Mouse (Mus musculus) forebrain, postnatal 0 days (tissue): Measurements from ENCODE around the gene Dab1. TPM values are rescaled to one million over a fixed set of nuclear protein-coding genes. Genes with fewer than 3 reads are reported as not detected.

ENCODE experiments used
- ATAC-seq: fragments of 200-750 bp; cut with Nextera tagmentation; 2 replicates; pipeline ENCODE4 v1.8.0; 2017; ENCODE audit warnings: mild to moderate bottlenecking, moderate library complexity
- DNase-seq: peaks from one replicate; pipeline ENCODE4 v3.0.0-alpha.2; 2015
- H3K27ac ChIP-seq: fragments of 300-500 bp; sonication (generic); 2 replicates; pipeline ENCODE4 v1.5.1; 2014; ENCODE audit warnings: low read depth, mild to moderate bottlenecking, antibody characterized with exemption, low read length, moderate library complexity, mixed read lengths
- H3K27me3 ChIP-seq: fragments of 300-500 bp; sonication (generic); 2 replicates; pipeline ENCODE4 v1.6.1; 2014; ENCODE audit warnings: mild to moderate bottlenecking, low read length, mixed read lengths; ENCODE audit not compliant: insufficient read depth
- H3K36me3 ChIP-seq: fragments of 300-500 bp; sonication (generic); 2 replicates; pipeline ENCODE4 v1.6.1; 2014; ENCODE audit warnings: mild to moderate bottlenecking, moderate library complexity; ENCODE audit not compliant: insufficient read depth
- H3K4me1 ChIP-seq: fragments of 300-500 bp; sonication (generic); 2 replicates; pipeline ENCODE4 v1.6.1; 2014; ENCODE audit warnings: antibody characterized with exemption; ENCODE audit not compliant: insufficient read depth
- H3K4me2 ChIP-seq: fragments of 300-500 bp; sonication (generic); 2 replicates; pipeline ENCODE4 v1.6.1; 2014; ENCODE audit warnings: low read depth, mild to moderate bottlenecking, moderate library complexity
- H3K4me3 ChIP-seq: fragments of 300-500 bp; sonication (generic); 2 replicates; pipeline ENCODE4 v1.5.1; 2014; ENCODE audit warnings: low read depth, low read length, mixed read lengths
- H3K9ac ChIP-seq: fragments of 300-500 bp; sonication (generic); 2 replicates; pipeline ENCODE4 v1.6.1; 2014; ENCODE audit warnings: mild to moderate bottlenecking
- H3K9me3 ChIP-seq: fragments of 300-500 bp; sonication (generic); 2 replicates; pipeline ENCODE4 v1.6.1; 2016; ENCODE audit warnings: low read length
- CTCF ChIP-seq: sonication (generic); IDR thresholded peaks from 2 replicates; pipeline ENCODE4 v1.5.1; 2016; ENCODE audit warnings: antibody characterized with exemption, control low read depth, low read depth
- WGBS: fragments of 180-500 bp; shearing (Covaris S2); extraction: QIAGEN DNeasy Blood & Tissue Kit; methylation state at CpG from one replicate; pipeline ENCODE4 v1.1.7; 2014; 5-methylcytosine and 5-hydroxymethylcytosine counted together
- polyA plus RNA-seq: library from polyadenylated mRNA; unstranded; fragments of >200 nt; fragmentation: Nextera tagmentation; extraction: Ambion mirVana; gene quantifications from 2 replicates; pipeline ENCODE4 v1.2.1, GENCODE M21; 2015
- total RNA-seq: library from RNA; depleted of rRNA; stranded (reverse); fragments of >200 nt; gene quantifications from 2 replicates; pipeline ENCODE4 v1.2.3, GENCODE M21; 2014

The Dab1 gene
- total and polyA plus RNA-seq, 2 experiments from 2014 or later, result 64.8 to 141 TPM

GRCm38 (mm10) chr4:103934364-103934763 lies 315.2 kb downstream of the Dab1 start:
- Histone ChIP-seq H3K36me3 (no peaks in the 10 kb centered on the region), H3K9me3 (no peaks in the 10 kb centered on the region), H3K9ac (no peak overlapping the region), H3K27me3 (no peaks in the 10 kb centered on the region), H3K4me3 (no peak overlapping the region), H3K4me1 (no peaks in the 10 kb centered on the region), H3K4me2 (no peak overlapping the region), H3K27ac (no peak overlapping the region)
- WGBS, result 37% methylated on average over 3 of the region's 3 CpGs
- ATAC-seq, result no peak
- DNase-seq, result no peak
- TF ChIP-seq CTCF, result no peak

GRCm38 (mm10) chr4:103948255-103948654 lies 329.1 kb downstream of the Dab1 start:
- no peak overlapping the region for H3K27ac ChIP-seq
- no peak overlapping the region for H3K4me2 ChIP-seq
- H3K36me3 ChIP-seq, result no peaks in the 10 kb centered on the region
- no peak overlapping the region for H3K9ac ChIP-seq
- TF ChIP-seq CTCF, result no peak
- H3K4me1 ChIP-seq, result no peaks in the 10 kb centered on the region
- 62% methylated on average over 3 of the region's 3 CpGs for WGBS
- no peaks in the 10 kb centered on the region for H3K27me3 ChIP-seq
- H3K4me3 ChIP-seq, result no peak overlapping the region
- no peaks in the 10 kb centered on the region for H3K9me3 ChIP-seq
- ATAC-seq (no peak), DNase-seq (no peak)

DNA sequence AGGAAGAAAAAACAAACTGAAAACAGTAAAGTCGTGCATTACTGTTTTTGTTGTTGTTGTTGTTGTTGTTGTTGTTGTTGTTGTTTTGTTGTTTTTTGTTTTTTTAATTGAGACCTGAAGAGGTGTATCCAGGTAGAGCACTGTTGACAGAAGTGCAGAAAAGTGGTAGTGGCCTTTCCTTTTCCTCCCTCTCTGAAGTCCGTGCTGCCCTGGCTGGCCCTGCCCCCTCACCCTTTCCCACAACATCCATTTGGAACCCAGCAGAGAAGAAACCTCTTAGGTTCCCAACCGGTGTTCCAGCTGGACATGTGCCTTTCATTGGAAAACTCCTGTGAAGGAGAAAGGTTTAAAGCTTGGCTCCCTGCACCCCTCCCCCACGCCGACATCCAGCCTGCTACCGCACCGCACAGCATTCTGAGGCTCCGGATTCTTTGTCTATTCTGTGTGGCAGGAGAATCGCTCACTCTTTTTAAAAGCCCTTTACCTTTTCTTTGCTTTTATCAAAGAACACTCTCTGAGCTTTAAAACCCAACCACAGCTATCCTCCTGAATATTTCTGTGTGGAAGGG lies 334.6 kb downstream of the Dab1 start:
- TF ChIP-seq CTCF, result no peak
- Histone ChIP-seq H3K9me3 (no peaks in the 10 kb centered on the region), H3K27me3 (no peaks in the 10 kb centered on the region), H3K27ac (no peak overlapping the region), H3K4me3 (no peak overlapping the region), H3K4me2 (peak overlapping the region; percentile 15; the same call in 1 of the 2 replicates), H3K4me1 (no peaks in the 10 kb centered on the region), H3K36me3 (no peaks in the 10 kb centered on the region), H3K9ac (no peak overlapping the region)
- DNase-seq (peak; percentile 52), ATAC-seq (peak; percentile 53; the same call in 1 of the 2 replicates)
- 14% methylated on average over 9 of the region's 9 CpGs for WGBS

- Histone ChIP-seq H3K27ac (no peak overlapping the region), H3K9me3 (no peaks in the 10 kb centered on the region), H3K4me1 (peaks cover 6% of the 10 kb centered on the region; the same call in 1 of the 2 replicates), H3K36me3 (no peaks in the 10 kb centered on the region), H3K27me3 (no peaks in the 10 kb centered on the region), H3K4me2 (no peak overlapping the region), H3K4me3 (no peak overlapping the region), H3K9ac (no peak overlapping the region)
- WGBS, result 56% methylated on average over 7 of the region's 7 CpGs
- 0 out of 2 replicates have a peak, but pooled peaks have one; percentile 27 for ATAC-seq
- no peak for TF ChIP-seq CTCF
- DNase-seq, result peak; percentile 13
Observed at GRCm38 (mm10) chr4:103961134-103962049, 342.2 kb downstream of the Dab1 start.

DNA sequence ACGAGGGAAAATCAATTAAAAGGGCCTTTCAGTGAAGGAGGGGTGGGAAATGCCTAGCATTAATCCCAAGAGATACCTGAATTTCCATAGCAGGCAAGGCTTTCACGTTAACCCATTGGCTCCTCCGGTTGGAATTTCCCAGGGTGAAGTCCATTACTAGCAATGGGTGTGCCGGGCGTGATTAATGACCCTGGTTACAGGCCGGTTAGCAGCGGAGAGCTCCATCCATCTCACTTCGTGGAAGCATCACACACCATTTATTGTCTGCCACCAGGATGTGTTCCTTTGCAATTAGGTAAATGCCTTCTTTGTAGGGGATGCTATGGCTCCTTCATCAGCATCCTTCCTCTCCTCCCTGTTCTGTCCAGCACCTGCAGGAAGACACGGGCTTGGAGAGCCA lies 350.7 kb downstream of the Dab1 start:
- DNase-seq, result no peak
- Histone ChIP-seq H3K4me1 (no peaks in the 10 kb centered on the region), H3K27me3 (no peaks in the 10 kb centered on the region), H3K9ac (no peak overlapping the region), H3K9me3 (no peaks in the 10 kb centered on the region), H3K4me3 (no peak overlapping the region), H3K36me3 (no peaks in the 10 kb centered on the region), H3K4me2 (no peak overlapping the region), H3K27ac (no peak overlapping the region)
- WGBS, result 79% methylated on average over 9 of the region's 9 CpGs
- ATAC-seq, result no peak
- TF ChIP-seq CTCF, result no peak

DNA sequence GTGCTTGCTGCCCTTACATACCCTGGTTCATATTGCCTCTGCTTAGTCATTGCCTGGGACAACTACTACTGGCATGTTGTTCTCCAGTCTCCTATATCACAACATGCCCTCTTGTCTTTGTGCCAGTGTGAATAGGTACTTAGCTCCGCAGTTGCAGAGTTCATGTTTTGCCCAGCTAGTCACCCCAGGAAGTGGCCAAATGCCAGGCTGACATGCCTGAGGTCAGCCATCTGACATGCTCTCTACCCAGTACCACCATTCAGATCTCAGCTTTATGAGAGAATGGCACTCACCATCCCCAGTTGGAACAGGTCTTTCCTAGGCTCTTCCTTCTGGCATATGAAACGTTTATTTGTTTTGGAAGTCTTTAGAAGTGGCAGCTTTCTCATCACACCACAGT lies 355.4 kb downstream of the Dab1 start:
- Histone ChIP-seq H3K27ac (no peak overlapping the region), H3K4me3 (no peak overlapping the region), H3K4me1 (no peaks in the 10 kb centered on the region), H3K4me2 (no peak overlapping the region), H3K27me3 (no peaks in the 10 kb centered on the region), H3K36me3 (no peaks in the 10 kb centered on the region), H3K9ac (no peak overlapping the region), H3K9me3 (no peaks in the 10 kb centered on the region)
- 63% methylated on average over 2 of the region's 2 CpGs for WGBS
- no peak for TF ChIP-seq CTCF
- ATAC-seq (no peak), DNase-seq (no peak)

DNA sequence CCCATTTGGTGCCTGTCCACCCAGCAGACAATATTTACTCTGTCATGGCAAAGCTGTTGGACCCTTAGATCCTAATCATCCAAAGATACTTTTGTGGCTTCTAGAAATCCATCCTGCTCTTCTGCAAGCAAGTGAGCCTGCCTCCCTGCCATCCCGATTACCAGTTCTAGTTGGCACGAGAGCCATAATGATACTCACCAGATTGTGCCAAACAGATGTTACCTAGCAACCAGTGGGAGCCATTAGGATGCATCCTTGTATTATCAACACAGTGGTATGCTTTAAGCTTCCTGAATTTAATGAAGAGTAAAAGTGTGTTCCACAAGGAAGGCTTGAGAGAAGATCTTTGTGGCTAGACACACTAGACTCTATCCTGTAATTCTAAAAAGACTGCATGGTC lies 355.8 kb downstream of the Dab1 start:
- WGBS, result 51% methylated on average over 2 of the region's 2 CpGs
- TF ChIP-seq CTCF, result no peak
- DNase-seq, result peak; percentile 42

More for the DNA sequence above, 355.8 kb downstream of the Dab1 start:
- no peaks in the 10 kb centered on the region for H3K4me1 ChIP-seq
- H3K27ac ChIP-seq, result no peak overlapping the region
- H3K9ac ChIP-seq, result no peak overlapping the region
- no peaks in the 10 kb centered on the region for H3K27me3 ChIP-seq
- H3K36me3 ChIP-seq, result no peaks in the 10 kb centered on the region
- ATAC-seq, result no peak
- no peak overlapping the region for H3K4me3 ChIP-seq
- H3K4me2 ChIP-seq, result no peak overlapping the region
- no peaks in the 10 kb centered on the region for H3K9me3 ChIP-seq
